Mouse (Mus musculus) spleen, adult 2 months (tissue): ENCODE measurements around the gene Zfhx3.

ENCODE experiments used
- CTCF ChIP-seq: fragments of 200-500 bp; IDR thresholded peaks from 2 replicates; pipeline ENCODE4 v1.5.1; 2011; ENCODE audit warnings: mild to moderate bottlenecking, inconsistent platforms; ENCODE audit not compliant: insufficient read depth, insufficient read length, insufficient replicate concordance; ENCODE audit errors: extremely low read depth
- POLR2A ChIP-seq: fragments of 200-500 bp; IDR thresholded peaks from 2 replicates; pipeline ENCODE4 v1.6.1; 2011; ENCODE audit warnings: low read depth, low read length, inconsistent platforms

DNA sequence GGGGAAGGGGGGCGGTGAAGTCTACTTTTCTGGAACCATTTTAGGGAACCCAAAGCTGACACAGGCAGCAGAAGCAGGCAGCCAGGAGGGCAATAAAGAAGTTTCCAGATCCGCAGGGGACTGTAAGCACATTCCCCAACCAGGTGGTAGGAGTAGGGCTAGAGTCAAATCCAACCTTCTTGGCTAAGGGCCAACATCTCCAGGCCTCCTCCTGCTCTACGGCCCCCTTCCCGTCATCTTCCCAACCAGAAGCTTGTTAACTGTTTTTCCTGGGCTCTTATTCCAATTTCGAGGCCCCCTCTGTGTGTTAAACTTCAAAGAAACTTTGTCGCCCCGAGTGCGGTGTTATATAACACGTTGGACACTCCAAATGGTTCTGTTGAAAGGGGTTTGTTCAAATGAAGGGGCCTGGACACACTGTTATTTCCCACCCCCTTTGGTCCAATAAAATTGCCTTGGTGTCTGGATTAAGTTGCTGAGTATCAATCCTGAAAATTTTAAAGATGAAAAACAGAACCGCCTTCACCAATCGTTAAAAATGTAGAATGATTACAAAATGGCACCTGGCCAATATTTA is 729.6 kb downstream of the Zfhx3 start:
- TF ChIP-seq CTCF (no peak), POLR2A (no peak)
